Mouse (Mus musculus) myocyte (in vitro differentiated cells): ENCODE measurements around the gene St6galnac1.

Experiments
- POLR2A ChIP-seq: IDR thresholded peaks from one replicate; pipeline ENCODE4 v1.6.1; 2011; ENCODE audit warnings: low read depth, mild to moderate bottlenecking, control low read depth, moderate library complexity; ENCODE audit not compliant: insufficient read length
- USF1 ChIP-seq: IDR thresholded peaks from one replicate; pipeline ENCODE4 v1.6.1; 2011; ENCODE audit warnings: low read depth, mild to moderate bottlenecking, control low read depth, moderate library complexity

DNA sequence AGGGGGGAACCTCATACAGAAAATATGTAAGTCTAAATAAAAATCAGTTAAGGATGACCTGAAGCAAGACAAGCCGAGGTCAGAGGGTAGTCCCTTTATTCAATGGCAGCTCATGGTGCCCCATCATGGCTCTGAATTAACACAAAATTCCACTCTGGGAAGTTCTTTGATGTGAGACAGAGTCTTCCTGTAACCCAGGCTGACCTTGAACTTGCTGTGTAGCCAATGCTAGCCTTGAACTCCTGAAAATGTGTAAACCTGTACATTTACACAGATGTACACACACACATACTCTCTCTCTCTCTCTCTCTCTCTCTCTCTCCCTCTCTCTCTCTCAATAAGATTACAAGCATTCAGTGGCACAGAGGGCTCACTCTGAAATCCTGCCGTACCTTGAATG lies 10.4 kb downstream of the St6galnac1 start:
- no peak for TF ChIP-seq USF1
- no peak for TF ChIP-seq POLR2A
